Mouse (Mus musculus): ENCODE results near the gene Tmem116. TPM values are rescaled to one million over a fixed set of nuclear protein-coding genes. Genes with fewer than 3 reads are reported as not detected.
A peak's percentile ranks its signal among the peaks of the same experiment; 100 is the strongest.

The Tmem116 gene
- polyA plus RNA-seq (2015; fragmentation: Nextera tagmentation; extraction: Ambion mirVana) = 1.0 and 2.2 TPM in 2 replicates

DNA sequence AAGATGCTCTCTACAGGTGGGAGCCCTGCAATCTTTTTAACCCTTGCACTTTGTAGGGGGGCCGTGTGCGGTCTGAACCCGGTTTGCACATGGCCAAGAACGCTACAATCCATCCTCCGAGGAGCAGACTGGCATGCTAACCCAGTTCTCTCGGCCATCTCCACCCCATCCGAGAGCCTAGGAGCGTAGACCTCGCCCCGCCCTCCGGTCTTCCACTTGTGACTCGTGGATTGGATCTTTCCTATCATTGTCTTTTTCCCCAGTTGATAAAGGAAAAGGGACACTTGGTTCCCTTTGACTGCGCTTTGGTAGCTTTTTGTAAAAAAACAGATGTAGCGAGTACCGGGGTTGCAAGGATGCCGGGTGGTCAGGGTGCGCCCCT, at the start of gene Tmem116:
TSS of gene Tmem116 (plus strand) at position 250 of the 382 bp plus-strand sequence.
- WGBS = under 1% methylated on average over 17 of the region's 17 CpGs
- Histone ChIP-seq H3K27me3 (no peaks in the 10 kb centered on the region), H3K4me1 (peaks cover 27% of the 10 kb centered on the region), H3K27ac (replicated peaks) (peak within 1 kb of the TSS; percentile 96), H3K9ac (replicated peaks) (peak within 1 kb of the TSS; percentile 95), H3K36me3 (peaks cover 28% of the 10 kb centered on the region), H3K9me3 (no peaks in the 10 kb centered on the region), H3K4me3 (peak within 1 kb of the TSS; percentile 90), H3K4me2 (replicated peaks) (peak within 1 kb of the TSS; percentile 74)
- no peak for ATAC-seq (replicated peaks)

DNA sequence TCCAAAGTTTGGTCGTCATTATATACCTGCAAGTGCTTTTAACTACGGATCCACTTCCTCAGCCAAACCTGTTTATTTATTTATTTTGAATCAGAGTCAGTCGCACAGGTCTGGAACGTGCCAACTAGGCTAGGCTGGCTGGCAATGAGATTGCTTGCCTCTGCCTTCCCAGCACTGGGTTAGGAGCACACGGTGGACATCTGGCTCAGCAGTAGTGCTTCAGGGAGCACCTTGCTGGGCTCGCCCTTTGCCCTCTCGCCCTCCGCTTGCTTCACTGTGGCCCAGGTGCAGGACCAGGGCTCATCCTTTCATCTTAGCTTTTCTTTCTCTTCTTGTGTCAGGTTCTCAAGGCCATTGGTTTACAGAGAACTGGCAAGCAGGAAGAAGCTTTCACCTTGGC, 43.8 kb upstream of the Tmem116 start:
- no peak overlapping the region for H3K4me3 ChIP-seq
- no peak overlapping the region for H3K4me2 ChIP-seq (replicated peaks)
- no peak for ATAC-seq (replicated peaks)
- 93% methylated on average over 8 of the region's 8 CpGs for WGBS
- peaks cover 42% of the 10 kb centered on the region for H3K36me3 ChIP-seq
- no peak overlapping the region for H3K9ac ChIP-seq (replicated peaks)
- H3K9me3 ChIP-seq = no peaks in the 10 kb centered on the region
- no peaks in the 10 kb centered on the region for H3K27me3 ChIP-seq
- H3K27ac ChIP-seq (replicated peaks) = no peak overlapping the region
- H3K4me1 ChIP-seq = no peaks in the 10 kb centered on the region

DNA sequence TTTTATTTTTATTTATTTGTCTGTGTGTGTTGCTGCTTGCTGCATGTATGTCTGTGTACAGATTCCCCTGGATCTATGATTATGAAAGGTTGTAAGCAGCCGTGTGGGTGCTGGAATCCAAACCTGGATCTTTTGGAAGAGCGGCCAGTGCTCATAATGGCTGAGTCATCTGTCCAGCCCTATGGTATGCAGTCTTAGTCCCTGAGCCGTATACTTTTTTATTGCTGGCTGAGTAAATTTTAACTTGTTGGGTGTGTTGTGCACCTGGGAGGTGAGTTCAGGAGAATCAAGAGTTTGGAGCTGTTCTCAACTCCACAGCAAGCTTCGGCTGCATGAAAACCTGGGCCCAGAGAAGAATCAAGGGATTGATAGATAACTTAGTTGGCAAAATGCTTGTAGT, 40.7 kb upstream of the Tmem116 start:
- no peak overlapping the region for H3K27ac ChIP-seq (replicated peaks)
- H3K4me3 ChIP-seq = no peak overlapping the region
- no peaks in the 10 kb centered on the region for H3K27me3 ChIP-seq
- no peak overlapping the region for H3K9ac ChIP-seq (replicated peaks)
- no peak for ATAC-seq (replicated peaks)
- peaks cover 68% of the 10 kb centered on the region for H3K36me3 ChIP-seq
- H3K9me3 ChIP-seq = no peaks in the 10 kb centered on the region
- H3K4me2 ChIP-seq (replicated peaks) = no peak overlapping the region
- WGBS = 96% methylated on average over 4 of the region's 4 CpGs
- H3K4me1 ChIP-seq = no peaks in the 10 kb centered on the region

- Histone ChIP-seq H3K4me3 (no peak overlapping the region), H3K27ac (replicated peaks) (no peak overlapping the region), H3K27me3 (no peaks in the 10 kb centered on the region), H3K4me2 (replicated peaks) (no peak overlapping the region), H3K36me3 (peaks cover 96% of the 10 kb centered on the region), H3K9ac (replicated peaks) (no peak overlapping the region), H3K9me3 (no peaks in the 10 kb centered on the region), H3K4me1 (no peaks in the 10 kb centered on the region)
- ATAC-seq (replicated peaks) = no peak
- WGBS = 91% methylated on average over 9 of the region's 9 CpGs
These were observed 31.0 kb upstream of the Tmem116 start for GRCm38 (mm10) chr5:121420721-121421120.

- H3K9me3 ChIP-seq = no peaks in the 10 kb centered on the region
- H3K36me3 ChIP-seq = peaks cover 97% of the 10 kb centered on the region
- H3K4me1 ChIP-seq = no peaks in the 10 kb centered on the region
- no peak overlapping the region for H3K9ac ChIP-seq (replicated peaks)
- no peak overlapping the region for H3K4me3 ChIP-seq
- no peak overlapping the region for H3K27ac ChIP-seq (replicated peaks)
- no peak overlapping the region for H3K4me2 ChIP-seq (replicated peaks)
- no peak for ATAC-seq (replicated peaks)
- 91% methylated on average over 6 of the region's 6 CpGs for WGBS
- H3K27me3 ChIP-seq = no peaks in the 10 kb centered on the region
These were observed 28.9 kb upstream of the Tmem116 start for GRCm38 (mm10) chr5:121422787-121423186.

DNA sequence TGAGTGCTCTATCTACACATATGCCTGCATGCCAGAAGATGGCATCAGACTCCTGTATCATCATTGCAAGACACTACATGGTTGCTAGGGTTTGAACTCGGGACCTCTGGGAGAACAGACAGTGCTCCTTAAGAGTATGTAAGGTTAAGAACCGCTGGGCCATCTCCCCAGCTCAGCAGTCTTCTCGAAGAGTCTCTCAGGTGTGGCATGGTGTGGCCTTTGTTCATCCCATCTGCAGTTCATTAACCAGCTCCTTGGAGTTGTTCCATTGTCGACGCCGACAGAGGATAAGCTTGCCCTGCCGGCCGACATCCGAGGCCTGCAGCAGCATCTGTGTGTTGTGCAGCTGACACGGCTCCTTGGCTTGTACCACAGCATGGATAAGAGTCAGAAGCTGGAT, 28.4 kb upstream of the Tmem116 start:
- H3K27ac ChIP-seq (replicated peaks) = no peak overlapping the region
- H3K36me3 ChIP-seq = peaks cover 97% of the 10 kb centered on the region
- no peak overlapping the region for H3K4me2 ChIP-seq (replicated peaks)
- no peaks in the 10 kb centered on the region for H3K9me3 ChIP-seq
- H3K4me1 ChIP-seq = no peaks in the 10 kb centered on the region
- H3K4me3 ChIP-seq = no peak overlapping the region
- H3K27me3 ChIP-seq = no peaks in the 10 kb centered on the region
- no peak overlapping the region for H3K9ac ChIP-seq (replicated peaks)
- 92% methylated on average over 10 of the region's 10 CpGs for WGBS
- no peak for ATAC-seq (replicated peaks)

DNA sequence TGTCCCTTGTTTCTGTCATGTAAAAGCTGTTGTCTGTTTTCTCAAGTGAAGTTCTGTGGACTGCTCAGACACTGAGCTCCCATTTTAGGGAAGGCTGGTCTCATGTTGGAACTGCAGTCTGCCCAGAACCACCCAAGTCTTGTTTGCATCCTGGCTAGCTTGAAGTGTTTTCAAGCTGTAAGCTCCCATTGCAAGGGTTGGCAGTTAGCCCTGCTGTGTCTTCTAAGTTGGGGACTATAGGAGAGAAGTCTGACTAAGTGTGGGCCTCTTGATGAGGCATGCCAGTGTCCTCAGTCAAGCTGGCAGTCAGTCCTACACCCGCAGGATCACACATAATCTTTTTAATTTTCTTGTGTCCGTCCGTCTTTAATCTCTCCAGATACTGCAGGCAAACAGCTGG, 22.7 kb upstream of the Tmem116 start:
- Histone ChIP-seq H3K27me3 (no peaks in the 10 kb centered on the region), H3K4me1 (no peaks in the 10 kb centered on the region), H3K9me3 (no peaks in the 10 kb centered on the region), H3K4me3 (no peak overlapping the region), H3K36me3 (peaks cover 98% of the 10 kb centered on the region), H3K9ac (replicated peaks) (no peak overlapping the region), H3K27ac (replicated peaks) (no peak overlapping the region), H3K4me2 (replicated peaks) (no peak overlapping the region)
- no peak for ATAC-seq (replicated peaks)
- 91% methylated on average over 3 of the region's 3 CpGs for WGBS

DNA sequence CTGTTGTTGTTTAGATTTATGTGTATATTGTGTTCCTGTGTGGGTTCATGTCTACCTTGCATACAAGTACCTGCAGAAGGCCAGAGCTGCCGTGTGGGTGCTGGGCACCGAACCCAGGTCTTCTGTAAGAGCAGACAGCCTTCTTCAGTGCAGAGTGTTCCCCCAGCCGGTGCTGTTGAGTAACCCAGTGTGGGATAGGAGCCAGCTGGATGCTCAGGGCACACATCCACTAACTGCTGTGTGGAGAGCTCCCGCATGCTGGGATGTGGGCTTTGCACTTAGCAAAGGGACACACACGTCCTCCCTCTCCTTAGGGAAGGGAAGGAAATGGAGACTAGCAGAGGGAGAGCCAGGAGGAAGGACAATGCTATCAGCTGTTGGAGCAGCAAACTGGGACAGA, 13.6 kb upstream of the Tmem116 start:
- ATAC-seq (replicated peaks) = no peak
- no peak overlapping the region for H3K27ac ChIP-seq (replicated peaks)
- no peak overlapping the region for H3K9ac ChIP-seq (replicated peaks)
- H3K27me3 ChIP-seq = no peaks in the 10 kb centered on the region
- H3K4me1 ChIP-seq = no peaks in the 10 kb centered on the region
- H3K9me3 ChIP-seq = no peaks in the 10 kb centered on the region
- H3K4me2 ChIP-seq (replicated peaks) = no peak overlapping the region
- no peak overlapping the region for H3K4me3 ChIP-seq
- H3K36me3 ChIP-seq = peaks cover 83% of the 10 kb centered on the region
- 90% methylated on average over 5 of the region's 5 CpGs for WGBS

- Histone ChIP-seq H3K27ac (replicated peaks) (no peak overlapping the region), H3K9me3 (no peaks in the 10 kb centered on the region), H3K36me3 (peaks cover 83% of the 10 kb centered on the region), H3K4me2 (replicated peaks) (no peak overlapping the region), H3K9ac (replicated peaks) (no peak overlapping the region), H3K4me3 (no peak overlapping the region), H3K4me1 (no peaks in the 10 kb centered on the region), H3K27me3 (no peaks in the 10 kb centered on the region)
- 91% methylated on average over 11 of the region's 11 CpGs for WGBS
- ATAC-seq (replicated peaks) = no peak
These were observed 12.9 kb upstream of the Tmem116 start for GRCm38 (mm10) chr5:121438756-121439155.

- peaks cover 86% of the 10 kb centered on the region for H3K36me3 ChIP-seq
- WGBS = 94% methylated on average over 3 of the region's 3 CpGs
These were observed 8.1 kb upstream of the Tmem116 start for GRCm38 (mm10) chr5:121443548-121443947.

DNA sequence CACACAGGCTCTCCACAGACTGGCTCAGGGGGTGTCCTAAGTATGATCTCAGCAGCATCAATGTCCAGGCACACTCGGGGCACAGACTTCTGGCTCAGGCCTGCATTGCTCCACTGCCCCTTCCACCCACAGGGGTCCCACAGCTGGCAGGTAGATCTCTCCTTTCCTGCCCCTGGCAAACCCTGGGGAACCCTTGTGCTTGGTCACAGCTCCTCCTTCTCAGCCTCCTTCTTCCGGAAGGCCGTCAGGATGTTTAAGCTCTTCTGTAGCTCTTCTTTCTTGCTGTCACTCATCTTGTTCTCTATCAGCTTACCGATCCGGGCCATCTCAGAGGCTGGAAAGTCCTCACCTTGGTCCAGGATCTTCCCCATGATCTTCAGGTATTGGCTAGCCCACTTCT, 6.8 kb upstream of the Tmem116 start:
- Histone ChIP-seq H3K4me2 (replicated peaks) (no peak overlapping the region), H3K4me1 (0 out of 2 replicates have a peak, but pooled peaks cover 2% of the 10 kb centered on the region), H3K27me3 (no peaks in the 10 kb centered on the region), H3K27ac (replicated peaks) (no peak overlapping the region), H3K9ac (replicated peaks) (no peak overlapping the region), H3K4me3 (no peak overlapping the region), H3K9me3 (no peaks in the 10 kb centered on the region), H3K36me3 (peaks cover 82% of the 10 kb centered on the region)
- no peak for ATAC-seq (replicated peaks)
- over 99% methylated on average over 5 of the region's 5 CpGs for WGBS

More at GRCm38 (mm10) chr5:121443548-121443947, 8.1 kb upstream of the Tmem116 start:
- H3K27me3 ChIP-seq = no peaks in the 10 kb centered on the region
- H3K4me3 ChIP-seq = no peak overlapping the region
- no peaks in the 10 kb centered on the region for H3K9me3 ChIP-seq
- ATAC-seq (replicated peaks) = no peak
- no peak overlapping the region for H3K9ac ChIP-seq (replicated peaks)
- no peak overlapping the region for H3K4me2 ChIP-seq (replicated peaks)
- H3K27ac ChIP-seq (replicated peaks) = no peak overlapping the region
- no peaks in the 10 kb centered on the region for H3K4me1 ChIP-seq

- Histone ChIP-seq H3K9me3 (no peaks in the 10 kb centered on the region), H3K27ac (replicated peaks) (no peak overlapping the region), H3K36me3 (peaks cover 59% of the 10 kb centered on the region), H3K9ac (replicated peaks) (no peak overlapping the region), H3K4me1 (peaks cover 23% of the 10 kb centered on the region), H3K4me3 (no peak overlapping the region), H3K4me2 (replicated peaks) (no peak overlapping the region), H3K27me3 (no peaks in the 10 kb centered on the region)
- ATAC-seq (replicated peaks) = no peak
- 94% methylated on average over 3 of the region's 3 CpGs for WGBS
These were observed 3.2 kb upstream of the Tmem116 start for GRCm38 (mm10) chr5:121448450-121448849.

- Histone ChIP-seq H3K36me3 (peaks cover 44% of the 10 kb centered on the region), H3K9me3 (no peaks in the 10 kb centered on the region), H3K27me3 (no peaks in the 10 kb centered on the region), H3K4me1 (peaks cover 27% of the 10 kb centered on the region), H3K4me2 (replicated peaks) (no peak overlapping the region), H3K27ac (replicated peaks) (no peak overlapping the region), H3K9ac (replicated peaks) (no peak overlapping the region), H3K4me3 (no peak overlapping the region)
- WGBS = 64% methylated on average over 6 of the region's 6 CpGs
- ATAC-seq (replicated peaks) = no peak
These were observed 1.7 kb upstream of the Tmem116 start for GRCm38 (mm10) chr5:121449976-121450375.
